Mouse (Mus musculus) kidney, embryonic 15.5 days (tissue): ENCODE measurements at regions not wholly inside any gene's neighbourhood (a gene's known extent, or its start where the extent isn't known, plus 50 kb on each side); places are given as distances from the start of the nearest gene placed in this dataset.

Experiments used
- ATAC-seq: fragments of 200-750 bp; cut with Nextera tagmentation; replicated peaks from 2 replicates; pipeline ENCODE4 v1.8.0; 2017; ENCODE audit warnings: moderate TSS enrichment; ENCODE audit not compliant: low FRiP score
- H3K27ac ChIP-seq: fragments of 300-500 bp; sonication (generic); 2 replicates; pipeline ENCODE4 v1.5.1; 2015; ENCODE audit warnings: mild to moderate bottlenecking, inconsistent platforms
- H3K27me3 ChIP-seq: fragments of 300-500 bp; sonication (generic); 2 replicates; pipeline ENCODE4 v1.6.1; 2015; ENCODE audit warnings: inconsistent platforms
- H3K36me3 ChIP-seq: fragments of 300-500 bp; sonication (generic); 2 replicates; pipeline ENCODE4 v1.6.1; 2015; ENCODE audit warnings: inconsistent platforms
- H3K4me1 ChIP-seq: fragments of 300-500 bp; sonication (generic); 2 replicates; pipeline ENCODE4 v1.6.1; 2015; ENCODE audit warnings: inconsistent platforms
- H3K4me2 ChIP-seq: fragments of 300-500 bp; sonication (generic); 2 replicates; pipeline ENCODE4 v1.6.1; 2015; ENCODE audit warnings: moderate library complexity, mild to moderate bottlenecking, inconsistent platforms
- H3K4me3 ChIP-seq: fragments of 300-500 bp; sonication (generic); replicated peaks from 2 replicates; pipeline ENCODE4 v1.5.1; 2015; ENCODE audit warnings: mild to moderate bottlenecking, inconsistent platforms
- H3K9ac ChIP-seq: fragments of 300-500 bp; sonication (generic); 2 replicates; pipeline ENCODE4 v1.6.1; 2015; ENCODE audit warnings: mild to moderate bottlenecking, inconsistent platforms
- H3K9me3 ChIP-seq: fragments of 300-500 bp; sonication (generic); replicated peaks from 2 replicates; pipeline ENCODE4 v1.6.1; 2016; ENCODE audit warnings: inconsistent platforms
- WGBS: fragments of 180-500 bp; shearing (Covaris S2); methylation state at CpG from one replicate; pipeline ENCODE4 v1.1.7; 2015; ENCODE audit warnings: mixed read lengths; 5-methylcytosine and 5-hydroxymethylcytosine counted together

DNA sequence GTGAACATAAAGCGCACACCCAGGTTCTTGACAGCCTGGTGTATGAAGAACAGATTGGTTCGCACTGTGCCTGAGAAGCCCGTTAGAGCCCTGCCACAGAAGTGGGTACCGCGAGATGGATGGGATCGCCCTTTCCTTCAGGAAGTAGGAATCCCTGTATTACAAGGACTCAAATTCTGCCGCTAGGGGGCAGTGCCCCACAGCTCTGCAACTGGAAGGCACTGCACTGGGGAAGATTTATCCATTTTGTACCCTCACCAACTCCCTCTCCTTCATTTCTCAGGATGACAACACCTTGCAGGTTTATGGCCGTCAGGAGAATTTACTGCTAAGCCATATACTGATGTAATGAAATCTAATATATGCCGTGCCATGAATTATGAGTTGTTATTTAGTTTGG lies 1094.1 kb upstream of the 2610301B20Rik start:
- H3K9ac ChIP-seq, result no peak overlapping the region
- H3K27ac ChIP-seq, result no peak overlapping the region
- no peaks in the 10 kb centered on the region for H3K36me3 ChIP-seq
- 32% methylated on average over 9 of the region's 9 CpGs for WGBS
- H3K4me3 ChIP-seq, result no peak overlapping the region
- H3K9me3 ChIP-seq, result no peaks in the 10 kb centered on the region
- H3K4me1 ChIP-seq, result no peaks in the 10 kb centered on the region
- no peaks in the 10 kb centered on the region for H3K27me3 ChIP-seq
- ATAC-seq, result 0 out of 2 replicates have a peak, but pooled peaks have one; percentile 60
- H3K4me2 ChIP-seq, result no peak overlapping the region

DNA sequence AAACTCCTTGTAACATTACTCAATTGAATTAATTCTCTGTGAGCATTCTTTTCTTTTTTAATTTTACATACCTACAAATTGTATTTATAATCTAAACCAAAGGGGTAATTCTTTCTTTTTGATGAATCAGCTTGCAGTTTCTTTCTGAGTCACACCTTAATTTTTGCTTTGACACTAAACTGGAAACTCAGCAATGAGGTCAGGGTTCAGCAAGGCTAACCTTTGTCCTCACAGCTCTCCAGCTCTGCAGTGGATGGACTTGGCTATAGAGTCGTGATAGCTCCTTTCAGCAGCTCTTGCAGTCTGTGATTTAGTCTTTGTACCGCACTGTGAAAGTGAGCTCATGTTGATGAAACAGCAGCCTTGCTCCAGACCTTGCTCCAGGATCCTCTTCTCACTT lies 1093.0 kb upstream of the 2610301B20Rik start:
- Histone ChIP-seq H3K27ac (no peak overlapping the region), H3K36me3 (no peaks in the 10 kb centered on the region), H3K9me3 (no peaks in the 10 kb centered on the region), H3K4me2 (no peak overlapping the region), H3K27me3 (no peaks in the 10 kb centered on the region), H3K9ac (no peak overlapping the region), H3K4me3 (no peak overlapping the region), H3K4me1 (no peaks in the 10 kb centered on the region)
- 51% methylated on average over 2 of the region's 2 CpGs for whole genome bisulfite sequencing
- 0 out of 2 replicates have a peak, but pooled peaks have one; percentile 36 for ATAC-seq

DNA sequence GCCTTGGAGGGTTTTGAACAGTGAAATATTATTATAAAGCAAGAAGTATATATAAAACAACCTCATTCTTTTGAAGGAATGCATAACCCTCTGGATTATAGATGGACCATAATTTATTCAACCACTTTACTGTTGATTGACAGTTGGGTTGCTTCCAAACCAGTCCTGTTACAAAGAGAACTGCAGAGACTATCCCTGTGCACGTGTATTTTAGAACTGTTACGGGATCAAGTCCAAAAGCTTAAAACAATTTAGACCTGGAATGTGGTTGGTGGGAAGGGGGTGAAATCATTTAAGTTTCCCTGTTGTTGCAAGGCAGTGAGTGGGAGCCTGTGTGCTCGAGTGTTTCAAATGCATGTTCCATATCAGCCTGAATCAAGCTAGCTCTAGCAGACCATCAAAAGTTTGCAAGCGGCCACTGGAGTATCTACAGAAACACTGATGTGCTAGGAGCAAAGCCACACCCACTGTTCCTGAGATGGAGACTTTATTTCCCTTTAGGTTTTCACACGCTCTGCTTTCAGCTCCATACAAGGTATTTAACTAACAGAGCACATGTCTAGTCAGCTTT lies 1086.4 kb upstream of the 2610301B20Rik start:
- no peaks in the 10 kb centered on the region for H3K27me3 ChIP-seq
- no peaks in the 10 kb centered on the region for H3K4me1 ChIP-seq
- H3K4me2 ChIP-seq, result no peak overlapping the region
- no peak overlapping the region for H3K9ac ChIP-seq
- no peaks in the 10 kb centered on the region for H3K9me3 ChIP-seq
- ATAC-seq, result no peak
- no peaks in the 10 kb centered on the region for H3K36me3 ChIP-seq
- H3K27ac ChIP-seq, result no peak overlapping the region
- H3K4me3 ChIP-seq, result no peak overlapping the region
- 69% methylated on average over 5 of the region's 5 CpGs for WGBS

DNA sequence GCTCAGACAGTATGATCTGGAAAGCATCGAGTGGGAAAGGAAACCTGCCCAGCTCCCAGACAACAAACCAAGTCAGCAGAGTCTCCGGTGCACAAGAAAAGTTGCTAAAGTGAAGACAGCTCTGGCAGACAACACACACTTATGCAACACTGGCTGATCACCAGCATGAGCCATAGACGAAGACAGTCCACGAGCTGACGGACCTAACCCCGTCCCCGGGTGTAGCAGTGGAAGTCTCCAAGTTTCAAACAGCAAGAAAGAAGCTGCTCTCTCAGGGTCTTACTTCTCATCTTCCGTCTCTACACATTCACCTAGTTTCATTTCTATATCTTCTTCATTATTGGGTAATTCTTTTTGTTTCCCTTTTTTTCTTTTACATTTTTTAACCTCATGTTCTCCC lies 1083.8 kb upstream of the 2610301B20Rik start:
- Histone ChIP-seq H3K27me3 (no peaks in the 10 kb centered on the region), H3K9ac (no peak overlapping the region), H3K36me3 (no peaks in the 10 kb centered on the region), H3K4me3 (no peak overlapping the region), H3K4me2 (no peak overlapping the region), H3K9me3 (no peaks in the 10 kb centered on the region), H3K27ac (no peak overlapping the region), H3K4me1 (no peaks in the 10 kb centered on the region)
- WGBS, result 92% methylated on average over 8 of the region's 8 CpGs
- no peak for ATAC-seq
